Mouse (Mus musculus) CH12.LX (cell line): Measurements from ENCODE around the gene Nsf.

Experiments
- BHLHE40 ChIP-seq: IDR thresholded peaks from 2 replicates; pipeline ENCODE4 v1.6.1; 2011; ENCODE audit warnings: mild to moderate bottlenecking, low read depth, low read length, improper control_type of control experiment
- CHD1 ChIP-seq: IDR thresholded peaks from 2 replicates; pipeline ENCODE4 v1.6.1; 2012; ENCODE audit warnings: low read depth, low read length, improper control_type of control experiment, inconsistent platforms
- CHD2 ChIP-seq: IDR thresholded peaks from 2 replicates; pipeline ENCODE4 v1.6.1; 2011; ENCODE audit warnings: low read length, improper control_type of control experiment
- CTCF ChIP-seq, 2 experiments: IDR thresholded peaks in 1 of 2; conservative IDR thresholded peaks in 1 of 2; 2 replicates each; pipeline ENCODE4 v1.5.1; 2011 to 2012; ENCODE audit warnings: low read depth in 2 of 2, low read length in 2 of 2, improper control_type of control experiment in 1 of 2, inconsistent platforms in 1 of 2, mild to moderate bottlenecking in 1 of 2, moderate library complexity in 1 of 2
- EP300 ChIP-seq: IDR thresholded peaks from 2 replicates; pipeline ENCODE4 v1.6.1; 2011; ENCODE audit warnings: low read length, improper control_type of control experiment
- ETS1 ChIP-seq: conservative IDR thresholded peaks from 2 replicates; pipeline ENCODE4 v1.6.1; 2012; ENCODE audit warnings: low read depth, mild to moderate bottlenecking, inconsistent platforms, low read length, improper control_type of control experiment, moderate library complexity
- MAX ChIP-seq: IDR thresholded peaks from 2 replicates; pipeline ENCODE4 v1.6.1; 2011; ENCODE audit warnings: low read length, improper control_type of control experiment
- MXI1 ChIP-seq: IDR thresholded peaks from 2 replicates; pipeline ENCODE4 v1.6.1; 2011; ENCODE audit warnings: mild to moderate bottlenecking, low read depth, low read length, improper control_type of control experiment
- MYC ChIP-seq: IDR thresholded peaks from 2 replicates; pipeline ENCODE4 v1.6.1; 2011; ENCODE audit warnings: low read depth, mild to moderate bottlenecking, improper control_type of control experiment, low read length
- NELFE ChIP-seq: IDR thresholded peaks from 2 replicates; pipeline ENCODE4 v1.6.1; 2011; ENCODE audit warnings: low read depth, low read length, improper control_type of control experiment
- NRF1 ChIP-seq: IDR thresholded peaks from 2 replicates; pipeline ENCODE4 v1.6.1; 2014; ENCODE audit warnings: low read depth, mild to moderate bottlenecking, inconsistent platforms, low read length, improper control_type of control experiment, moderate library complexity
- POLR2A ChIP-seq: IDR thresholded peaks from 2 replicates; pipeline ENCODE4 v1.6.1; 2011; ENCODE audit warnings: low read depth, mild to moderate bottlenecking, improper control_type of control experiment, low read length
- USF1 ChIP-seq: IDR thresholded peaks from 2 replicates; pipeline ENCODE4 v1.6.1; 2014; ENCODE audit warnings: low read depth, mild to moderate bottlenecking, inconsistent platforms, low read length, improper control_type of control experiment
- ZNF384 ChIP-seq: IDR thresholded peaks from 2 replicates; pipeline ENCODE4 v1.6.1; 2012; ENCODE audit warnings: low read depth, low read length, improper control_type of control experiment, inconsistent platforms

- TF ChIP-seq NRF1, result no peak
- no peak for TF ChIP-seq MAX
- TF ChIP-seq CTCF (conservative IDR thresholded peaks at IDR 0.05 in 1 of 2, IDR thresholded peaks at IDR 0.05 in 1 of 2; ENCODE audit: low read depth in 2 of 2, low read length in 2 of 2), result no peak
- TF ChIP-seq MYC, result no peak
- TF ChIP-seq EP300, result no peak
- TF ChIP-seq CHD2, result no peak
- no peak for TF ChIP-seq ZNF384
- TF ChIP-seq NELFE, result no peak
- no peak for TF ChIP-seq USF1
- TF ChIP-seq ETS1, result no peak
- TF ChIP-seq CHD1, result no peak
- TF ChIP-seq BHLHE40, result no peak
- TF ChIP-seq POLR2A, result no peak
- no peak for TF ChIP-seq MXI1
Observed at GRCm38 (mm10) chr11:103862951-103863350, 90.9 kb downstream of the Nsf start.
